Mouse (Mus musculus) small intestine, adult 2 months (tissue): ENCODE measurements around the gene Selenoh.

ENCODE experiments used
- CTCF ChIP-seq: fragments of 200-500 bp; IDR thresholded peaks from 2 replicates; pipeline ENCODE4 v1.5.1; 2012; ENCODE audit warnings: low read depth, mild to moderate bottlenecking, control low read depth, inconsistent platforms, low read length, moderate library complexity, mixed read lengths; ENCODE audit not compliant: insufficient replicate concordance, insufficient read length; ENCODE audit errors: extremely low read depth
- POLR2A ChIP-seq: fragments of 200-500 bp; IDR thresholded peaks from 2 replicates; pipeline ENCODE4 v1.6.1; 2012; ENCODE audit warnings: low read depth, mild to moderate bottlenecking, control low read depth, inconsistent platforms, low read length, moderate library complexity

DNA sequence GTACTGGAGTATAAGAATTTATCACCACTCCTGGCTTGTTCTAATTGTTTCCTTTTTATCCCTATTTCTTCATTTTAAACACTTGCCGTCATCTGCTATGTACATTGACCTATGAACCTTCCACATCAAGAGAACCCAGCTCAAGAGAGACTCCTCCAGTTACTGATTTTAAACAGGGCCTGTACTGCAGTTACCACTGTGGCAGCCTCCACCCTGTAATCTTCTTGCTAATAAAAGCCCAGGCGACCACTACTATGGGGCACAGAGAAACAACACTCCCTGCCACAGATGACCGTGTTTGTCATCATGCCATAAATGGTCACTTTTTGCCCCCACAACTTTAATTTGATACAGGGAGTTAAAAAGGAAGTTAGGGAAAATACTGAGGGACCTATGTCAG lies 43.5 kb downstream of the Selenoh start:
- no peak for TF ChIP-seq POLR2A
- no peak for TF ChIP-seq CTCF
